Mouse (Mus musculus) left cerebral cortex, postnatal 14 days (tissue): Measurements from ENCODE around the gene Pakap. TPM values are rescaled to one million over a fixed set of nuclear protein-coding genes. Genes with fewer than 3 reads are reported as not detected.
A peak's percentile ranks its signal among the peaks of the same experiment; 100 is the strongest.

Source experiments
- DNase-seq, 2 experiments: peaks; one replicate each; pipeline ENCODE4 v3.0.0; 2021 to 2022; ENCODE audit warnings: low spot score in 2 of 2, mixed read lengths in 1 of 2
- intact Hi-C: fragments of 180-260 bp; cut with DNase I; formaldehyde crosslinking; loops from one replicate; pipeline ENCODE4 v1.15.1; 2025
- long read RNA-seq, 2 experiments: library from polyadenylated mRNA; stranded (forward); transcript quantifications; one replicate each; pipeline ENCODE4 v2.0.0; 2021
- total RNA-seq, 2 experiments: library from RNA; stranded (reverse); gene quantifications; 2 replicates each; pipeline ENCODE4 v1.2.3; 2021

The Pakap gene
- 10 to 100 TPM; 20.4 to 21.3 TPM for total RNA-seq
- long read RNA-seq, experiment 1, full-length matches to known transcripts = 1 of 9 reads
- long read RNA-seq, experiment 1, partial matches to known transcripts = 0 of 9 reads
- long read RNA-seq, experiment 1, other reads (novel, unspliced or antisense) = 8 of 9 reads
- long read RNA-seq, experiment 2, partial matches to known transcripts = 0 of 3 reads
- long read RNA-seq, experiment 2, other reads (novel, unspliced or antisense) = 3 of 3 reads

DNA sequence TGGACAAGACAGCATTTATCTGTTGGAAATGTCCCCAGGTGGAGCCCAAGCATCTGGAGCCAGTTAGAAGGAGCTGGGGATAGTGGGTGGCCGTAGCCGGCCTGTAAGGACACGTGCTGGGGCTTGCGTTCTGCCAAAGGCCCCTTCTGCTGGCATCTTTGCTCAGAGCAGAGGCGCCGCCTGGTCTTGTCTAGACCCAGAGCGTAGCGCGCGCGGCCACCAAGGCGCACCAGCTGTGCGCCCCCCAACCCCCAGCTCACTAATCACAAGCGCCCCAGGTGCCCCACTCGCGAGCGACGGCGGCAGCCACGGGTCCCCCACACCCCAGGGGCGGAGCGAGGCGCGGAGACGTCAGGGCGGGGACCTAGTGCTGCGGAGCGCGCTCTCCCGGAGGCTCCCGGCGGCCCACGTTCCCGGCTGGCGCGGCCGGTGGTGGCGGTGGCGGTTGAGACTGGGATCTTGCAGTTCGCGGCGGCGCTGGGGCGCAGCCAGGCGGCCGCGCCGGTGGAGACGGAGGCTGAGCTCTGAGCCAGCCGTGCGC is at the start of gene Pakap:
Pakap (plus strand) TSS at position 514 of the 541 bp plus-strand sequence.
- DNase-seq = peak; percentile 58 to 79
- intact Hi-C loops = loop anchor here (5.0 kb wide), 1 partner anchor 135 kb away; the partner anchor contains the start of gene Palm2

GRCm38 (mm10) chr4:57523456-57523855 is 44.5 kb upstream of the Pakap start:
- intact Hi-C loops = no loop called here

DNA sequence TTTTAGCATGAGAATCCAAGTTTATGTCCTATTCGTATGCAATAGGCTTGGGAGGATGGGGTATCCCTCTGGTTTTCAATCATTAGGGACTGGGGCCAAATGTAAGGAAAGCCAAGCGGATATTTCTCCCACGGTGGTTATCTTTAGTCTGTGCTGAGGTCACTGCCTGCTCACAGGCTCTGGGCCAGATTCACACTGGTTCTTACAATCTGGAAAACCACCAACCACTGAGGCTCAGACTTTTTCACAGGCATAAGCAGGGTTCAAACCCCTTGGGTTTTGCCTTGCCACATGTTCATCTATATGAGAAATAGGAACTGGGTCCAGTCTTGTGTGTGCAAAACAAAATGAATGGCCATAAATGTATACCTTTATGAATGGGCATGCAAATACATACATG is 43.5 kb upstream of the Pakap start:
- intact Hi-C loops = no loop called here
- DNase-seq = no peak

More at GRCm38 (mm10) chr4:57523456-57523855, 44.5 kb upstream of the Pakap start:
- DNase-seq = no peak

- no peak for DNase-seq
- intact Hi-C loops = no loop called here
These were observed 42.6 kb upstream of the Pakap start for GRCm38 (mm10) chr4:57525221-57526011.

- no peak for DNase-seq
These were observed 39.7 kb upstream of the Pakap start for GRCm38 (mm10) chr4:57528296-57528695.

DNA sequence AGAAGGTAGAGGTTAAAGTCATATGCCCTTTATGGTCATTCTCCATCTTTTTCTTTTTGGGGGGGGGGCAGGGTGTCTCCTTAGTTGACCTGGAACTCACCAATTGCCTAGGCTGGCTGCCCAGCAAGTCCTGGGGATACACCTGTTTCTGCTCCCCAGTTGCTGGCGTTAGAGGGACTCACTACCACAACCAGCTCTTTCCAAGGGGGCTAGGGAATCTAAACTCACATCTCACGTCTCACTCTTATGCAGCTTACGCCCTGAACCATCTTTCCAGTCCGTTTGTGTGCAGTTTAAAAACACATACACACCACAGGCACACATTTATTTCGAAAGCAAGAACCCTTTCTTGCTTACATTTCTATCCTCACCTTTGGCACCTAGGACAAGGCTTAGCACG is 34.3 kb upstream of the Pakap start:
- intact Hi-C loops = no loop called here
- DNase-seq = no peak

More at GRCm38 (mm10) chr4:57528296-57528695, 39.7 kb upstream of the Pakap start:
- intact Hi-C loops = no loop called here

DNA sequence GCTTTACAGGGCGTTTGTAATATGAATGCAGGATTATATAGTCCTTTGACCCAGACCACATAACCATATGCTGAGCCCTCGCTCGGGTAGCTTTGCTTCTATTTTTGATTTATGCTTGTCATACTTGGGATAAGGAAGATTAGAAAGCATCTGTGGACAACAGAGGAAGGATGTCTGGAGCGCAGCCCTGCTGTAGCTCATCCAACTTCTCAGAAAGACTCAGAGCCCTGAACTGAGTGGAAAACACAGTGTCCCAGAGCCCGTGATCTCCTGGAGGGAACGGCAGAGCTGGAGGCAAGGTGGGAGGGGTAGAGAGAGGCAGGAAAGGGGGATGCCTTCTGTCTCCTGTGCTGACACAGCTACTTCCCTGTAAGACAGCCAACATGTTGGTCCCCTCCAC is 33.7 kb upstream of the Pakap start:
- no peak for DNase-seq
- intact Hi-C loops = no loop called here

DNA sequence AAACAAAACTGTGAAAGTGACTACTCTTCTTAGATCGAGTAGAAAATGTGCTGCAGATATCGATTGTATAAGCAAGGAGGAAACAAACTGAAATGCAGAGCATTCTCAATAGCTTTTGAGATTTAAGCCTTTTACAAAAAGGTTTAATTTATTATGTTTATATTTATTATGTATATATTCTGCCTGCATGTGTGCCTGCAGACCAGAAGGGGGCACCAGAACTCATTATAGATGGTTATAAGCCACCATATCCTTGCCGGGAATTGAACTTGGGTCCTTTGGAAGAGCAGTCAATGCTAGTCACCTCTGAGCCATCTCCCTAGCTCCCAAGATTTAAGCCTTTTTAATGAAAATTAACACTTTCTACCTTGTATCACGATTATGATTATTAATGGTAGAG is 32.9 kb upstream of the Pakap start:
- intact Hi-C loops = no loop called here
- no peak for DNase-seq

- DNase-seq = no peak
- intact Hi-C loops = no loop called here
These were observed 29.8 kb upstream of the Pakap start for GRCm38 (mm10) chr4:57538029-57538688.

- intact Hi-C loops = no loop called here
- DNase-seq = peak; percentile 12 to 18
These were observed 24.2 kb upstream of the Pakap start for GRCm38 (mm10) chr4:57543692-57544256.

- intact Hi-C loops = no loop called here
- DNase-seq = no peak
These were observed 20.2 kb upstream of the Pakap start for GRCm38 (mm10) chr4:57547785-57548184.

DNA sequence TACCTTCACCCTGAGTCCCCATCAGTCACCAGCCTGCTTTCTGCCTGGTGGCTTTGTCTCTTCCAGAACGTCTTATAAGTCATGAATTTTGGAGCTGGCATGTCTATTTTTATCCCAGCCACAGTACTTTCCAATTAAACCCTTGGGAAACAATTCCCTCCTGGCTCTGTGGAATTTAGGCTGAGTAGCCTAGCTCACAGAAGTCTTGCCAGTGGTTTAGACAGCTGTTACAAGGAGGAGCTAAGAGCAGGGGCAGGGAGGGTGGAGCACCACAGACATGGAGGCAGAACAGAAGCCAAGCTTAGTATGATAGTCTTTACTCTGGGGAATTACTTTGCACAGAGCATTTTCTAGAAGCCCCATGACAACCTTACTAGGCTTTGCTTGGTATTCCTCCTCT is 17.8 kb upstream of the Pakap start:
- no peak for DNase-seq
- intact Hi-C loops = no loop called here

GRCm38 (mm10) chr4:57557102-57557501 is 10.9 kb upstream of the Pakap start:
- intact Hi-C loops = no loop called here
- DNase-seq = no peak

DNA sequence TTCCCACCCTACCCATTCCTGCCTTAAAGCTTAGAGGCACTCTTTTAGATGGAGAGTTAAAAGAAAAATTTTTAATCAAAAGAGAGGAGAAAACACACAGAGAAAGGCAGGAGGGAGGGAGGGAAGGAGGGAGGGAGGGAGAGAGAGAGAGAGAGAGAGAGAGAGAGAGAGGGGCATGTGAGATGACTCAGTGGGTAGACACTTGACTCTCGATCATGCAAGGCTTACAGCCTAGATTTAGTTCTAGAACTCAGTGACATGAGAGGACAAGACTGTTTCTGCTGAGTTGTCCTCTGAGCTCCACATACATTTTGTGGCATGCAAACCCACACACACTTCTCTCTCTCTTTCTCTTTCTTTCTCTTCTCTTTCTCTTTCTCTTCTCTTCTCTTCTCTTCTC is 8.5 kb upstream of the Pakap start:
- intact Hi-C loops = no loop called here

GRCm38 (mm10) chr4:57560010-57560409 is 8.0 kb upstream of the Pakap start:
- intact Hi-C loops = no loop called here
- no peak for DNase-seq

More for the DNA sequence above, 8.5 kb upstream of the Pakap start:
- no peak for DNase-seq

DNA sequence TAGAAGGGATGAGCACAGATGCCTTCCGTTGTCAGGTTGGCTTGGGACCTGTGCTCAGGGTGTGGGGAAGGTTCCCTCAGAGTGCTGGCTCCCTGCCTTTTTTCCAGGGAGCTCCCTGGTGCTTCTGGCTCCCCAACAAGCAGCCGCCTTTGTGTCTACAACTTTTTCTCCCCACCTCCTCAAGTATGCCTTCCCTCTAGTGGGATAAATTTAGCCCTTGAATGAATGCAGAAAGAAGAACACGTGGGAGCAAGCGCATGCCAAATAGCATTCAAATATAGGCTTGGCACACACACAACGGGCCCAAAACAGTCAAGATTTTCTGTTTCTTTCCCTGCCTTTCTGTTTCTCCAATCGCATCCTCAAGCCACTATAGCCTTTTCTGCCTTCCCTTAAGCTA is 6.9 kb upstream of the Pakap start:
- DNase-seq = peak; percentile 76 to 83
- intact Hi-C loops = no loop called here

- DNase-seq = no peak
- intact Hi-C loops = loop anchor here (5.0 kb wide), 1 partner anchor 133 kb away; the partner anchor contains the start of gene Palm2
These were observed 2.7 kb upstream of the Pakap start for GRCm38 (mm10) chr4:57565283-57565682.

- DNase-seq = no peak
- intact Hi-C loops = loop anchor here (5.0 kb wide), 1 partner anchor 134 kb away; the partner anchor contains the start of gene Palm2
These were observed 2.2 kb upstream of the Pakap start for GRCm38 (mm10) chr4:57565811-57566210.

- DNase-seq = no peak
- intact Hi-C loops = loop anchor here (5.0 kb wide), 1 partner anchor 136 kb away; the partner anchor contains the start of gene Palm2
These were observed 489 bp downstream of the Pakap start for GRCm38 (mm10) chr4:57568268-57569068.
